Mouse (Mus musculus): ENCODE results near the gene Ptms. TPM values are rescaled to one million over a fixed set of nuclear protein-coding genes. Genes with fewer than 3 reads are reported as not detected.

The Ptms gene
- polyA plus RNA-seq, 1 experiment from 2014 or later, result 203 TPM

GRCm38 (mm10) chr6:124933127-124933526 is 13.2 kb upstream of the Ptms start:
- Histone ChIP-seq H3K4me1 (ENCODE audit: control insufficient read depth, insufficient read depth, low read length) (peaks cover 15% of the 10 kb centered on the region), H3K4me2 (ENCODE audit: low read depth, low read length) (no peak overlapping the region), H3K27me3 (ENCODE audit: control insufficient read depth, insufficient read depth, low read length) (no peaks in the 10 kb centered on the region), H3K4me3 (ENCODE audit: low read length) (no peak overlapping the region), H3K9me3 (replicated peaks; ENCODE audit: control insufficient read depth, low read length) (no peaks in the 10 kb centered on the region), H3K27ac (ENCODE audit: low read length) (no peak overlapping the region), H3K9ac (ENCODE audit: low read length) (no peak overlapping the region), H3K36me3 (ENCODE audit: control insufficient read depth, insufficient read depth) (peaks cover 38% of the 10 kb centered on the region)
- 86% methylated on average over 3 of the region's 3 CpGs for WGBS
- ATAC-seq (replicated peaks; ENCODE audit: extremely low read depth, insufficient read depth, low FRiP score), result no peak

GRCm38 (mm10) chr6:124932314-124932695 is 12.4 kb upstream of the Ptms start:
- peak overlapping the region; percentile 98 for H3K27ac ChIP-seq (ENCODE audit: low read length)
- H3K9me3 ChIP-seq (replicated peaks; ENCODE audit: control insufficient read depth, low read length), result no peaks in the 10 kb centered on the region
- peaks cover 32% of the 10 kb centered on the region for H3K36me3 ChIP-seq (ENCODE audit: control insufficient read depth, insufficient read depth)
- H3K4me3 ChIP-seq (ENCODE audit: low read length), result peak overlapping the region; percentile 98
- peaks cover 15% of the 10 kb centered on the region for H3K4me1 ChIP-seq (ENCODE audit: control insufficient read depth, insufficient read depth, low read length)
- 47% methylated on average over 12 of the region's 12 CpGs for WGBS
- H3K27me3 ChIP-seq (ENCODE audit: control insufficient read depth, insufficient read depth, low read length), result no peaks in the 10 kb centered on the region
- H3K9ac ChIP-seq (ENCODE audit: low read length), result peak overlapping the region; percentile 99
- peak overlapping the region; percentile 87 for H3K4me2 ChIP-seq (ENCODE audit: low read depth, low read length)
- ATAC-seq (replicated peaks; ENCODE audit: extremely low read depth, insufficient read depth, low FRiP score), result no peak

GRCm38 (mm10) chr6:124931525-124932313 is 11.8 kb upstream of the Ptms start:
- peaks cover 15% of the 10 kb centered on the region for H3K4me1 ChIP-seq (ENCODE audit: control insufficient read depth, insufficient read depth, low read length)
- ATAC-seq (replicated peaks; ENCODE audit: extremely low read depth, insufficient read depth, low FRiP score), result peak; percentile 24
- H3K9ac ChIP-seq (ENCODE audit: low read length), result peak overlapping the region; percentile 99
- peak overlapping the region; percentile 87 for H3K4me2 ChIP-seq (ENCODE audit: low read depth, low read length)
- peaks cover 29% of the 10 kb centered on the region for H3K36me3 ChIP-seq (ENCODE audit: control insufficient read depth, insufficient read depth)
- H3K27ac ChIP-seq (ENCODE audit: low read length), result peak overlapping the region; percentile 98
- H3K4me3 ChIP-seq (ENCODE audit: low read length), result peak overlapping the region; percentile 98
- WGBS, result under 1% methylated on average over 46 of the region's 48 CpGs
- no peaks in the 10 kb centered on the region for H3K9me3 ChIP-seq (replicated peaks; ENCODE audit: control insufficient read depth, low read length)
- H3K27me3 ChIP-seq (ENCODE audit: control insufficient read depth, insufficient read depth, low read length), result no peaks in the 10 kb centered on the region

- Histone ChIP-seq H3K9me3 (replicated peaks; ENCODE audit: control insufficient read depth, low read length) (no peaks in the 10 kb centered on the region), H3K27me3 (ENCODE audit: control insufficient read depth, insufficient read depth, low read length) (no peaks in the 10 kb centered on the region), H3K4me2 (ENCODE audit: low read depth, low read length) (peak within 1 kb of the TSS; percentile 87), H3K4me3 (ENCODE audit: low read length) (peak within 1 kb of the TSS; percentile 98), H3K27ac (ENCODE audit: low read length) (peak within 1 kb of the TSS; percentile 98), H3K36me3 (ENCODE audit: control insufficient read depth, insufficient read depth) (peaks cover 21% of the 10 kb centered on the region), H3K9ac (ENCODE audit: low read length) (peak within 1 kb of the TSS; percentile 99), H3K4me1 (ENCODE audit: control insufficient read depth, insufficient read depth, low read length) (peaks cover 19% of the 10 kb centered on the region)
- under 1% methylated on average over 54 of the region's 64 CpGs for WGBS
- ATAC-seq (replicated peaks; ENCODE audit: extremely low read depth, insufficient read depth, low FRiP score), result peak; percentile 91
These were observed 11.0 kb upstream of the Ptms start, which contains the start of gene Mlf2 for GRCm38 (mm10) chr6:124930754-124931524. Gene Mlf2, plus strand, starts transcription at chr6:124931386.

DNA sequence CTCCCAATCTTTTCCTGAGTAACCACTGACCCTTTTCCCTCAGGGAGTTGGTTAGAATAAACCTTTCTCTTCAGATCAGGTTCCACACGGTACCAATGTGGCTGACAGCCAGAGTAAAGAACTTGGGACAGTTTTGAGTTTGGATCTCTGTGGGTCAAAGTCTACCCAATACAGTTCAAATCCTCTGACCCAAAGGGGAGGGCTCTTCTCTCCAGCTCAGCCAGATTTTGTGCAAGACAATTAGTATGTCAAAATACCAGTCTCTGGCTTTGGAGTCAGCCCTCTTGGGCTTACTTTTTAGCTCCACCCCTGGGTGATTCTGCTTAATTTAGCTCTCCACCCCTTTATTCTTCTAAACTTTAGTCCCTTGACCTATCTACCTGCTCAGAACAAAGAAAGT is 10.3 kb upstream of the Ptms start:
- Histone ChIP-seq H3K9ac (ENCODE audit: low read length) (peak overlapping the region; percentile 72), H3K27ac (ENCODE audit: low read length) (peak overlapping the region; percentile 98), H3K9me3 (replicated peaks; ENCODE audit: control insufficient read depth, low read length) (no peaks in the 10 kb centered on the region), H3K4me2 (ENCODE audit: low read depth, low read length) (peak overlapping the region; percentile 46), H3K27me3 (ENCODE audit: control insufficient read depth, insufficient read depth, low read length) (no peaks in the 10 kb centered on the region), H3K4me1 (ENCODE audit: control insufficient read depth, insufficient read depth, low read length) (peaks cover 26% of the 10 kb centered on the region), H3K4me3 (ENCODE audit: low read length) (peak overlapping the region; percentile 98), H3K36me3 (ENCODE audit: control insufficient read depth, insufficient read depth) (peaks cover 19% of the 10 kb centered on the region)
- WGBS, result 45% methylated on average over 1 of the region's 1 CpGs
- no peak for ATAC-seq (replicated peaks; ENCODE audit: extremely low read depth, insufficient read depth, low FRiP score)

DNA sequence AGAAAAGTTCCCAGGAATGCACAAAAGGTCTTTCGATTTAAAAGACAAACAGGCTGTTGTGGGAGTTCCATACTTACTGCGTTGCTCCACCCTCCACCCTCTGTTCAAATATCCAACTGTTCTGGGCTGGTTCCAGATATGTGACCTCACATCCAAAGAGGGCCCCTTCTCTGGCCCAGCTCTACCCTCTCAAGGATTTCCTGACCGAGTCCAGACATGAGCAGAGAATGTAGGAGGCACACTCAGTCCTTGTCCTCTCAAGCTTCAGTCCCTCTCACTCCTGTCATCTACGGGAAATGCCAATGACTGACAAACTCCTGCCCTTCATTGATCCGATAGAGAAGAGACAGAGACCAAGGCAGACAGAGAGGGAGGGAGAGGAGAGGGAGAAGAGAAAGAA is 6.0 kb upstream of the Ptms start:
- Histone ChIP-seq H3K9me3 (replicated peaks; ENCODE audit: control insufficient read depth, low read length) (no peaks in the 10 kb centered on the region), H3K4me2 (ENCODE audit: low read depth, low read length) (peak overlapping the region; percentile 54), H3K4me3 (ENCODE audit: low read length) (peak overlapping the region; percentile 41), H3K27me3 (ENCODE audit: control insufficient read depth, insufficient read depth, low read length) (no peaks in the 10 kb centered on the region), H3K36me3 (ENCODE audit: control insufficient read depth, insufficient read depth) (no peaks in the 10 kb centered on the region), H3K27ac (ENCODE audit: low read length) (peak overlapping the region; percentile 86), H3K9ac (ENCODE audit: low read length) (peak overlapping the region; percentile 68), H3K4me1 (ENCODE audit: control insufficient read depth, insufficient read depth, low read length) (peaks cover 30% of the 10 kb centered on the region)
- ATAC-seq (replicated peaks; ENCODE audit: extremely low read depth, insufficient read depth, low FRiP score), result peak; percentile 49
- WGBS, result 9% methylated on average over 5 of the region's 5 CpGs

- H3K4me1 ChIP-seq (ENCODE audit: control insufficient read depth, insufficient read depth, low read length), result peaks cover 35% of the 10 kb centered on the region
- WGBS, result 37% methylated on average over 12 of the region's 12 CpGs
- peak overlapping the region; percentile 54 for H3K4me2 ChIP-seq (ENCODE audit: low read depth, low read length)
- H3K27ac ChIP-seq (ENCODE audit: low read length), result peak overlapping the region; percentile 86
- no peaks in the 10 kb centered on the region for H3K27me3 ChIP-seq (ENCODE audit: control insufficient read depth, insufficient read depth, low read length)
- no peaks in the 10 kb centered on the region for H3K36me3 ChIP-seq (ENCODE audit: control insufficient read depth, insufficient read depth)
- 0 out of 2 replicates have a peak, but pooled peaks have one; percentile 2 for ATAC-seq (replicated peaks; ENCODE audit: extremely low read depth, insufficient read depth, low FRiP score)
- H3K9ac ChIP-seq (ENCODE audit: low read length), result peak overlapping the region; percentile 68
- peak overlapping the region; percentile 41 for H3K4me3 ChIP-seq (ENCODE audit: low read length)
- no peaks in the 10 kb centered on the region for H3K9me3 ChIP-seq (replicated peaks; ENCODE audit: control insufficient read depth, low read length)
These were observed 5.4 kb upstream of the Ptms start for GRCm38 (mm10) chr6:124925173-124925793.

- WGBS, result 64% methylated on average over 4 of the region's 4 CpGs
- Histone ChIP-seq H3K9me3 (replicated peaks; ENCODE audit: control insufficient read depth, low read length) (no peaks in the 10 kb centered on the region), H3K4me2 (ENCODE audit: low read depth, low read length) (no peak overlapping the region), H3K36me3 (ENCODE audit: control insufficient read depth, insufficient read depth) (no peaks in the 10 kb centered on the region), H3K27ac (ENCODE audit: low read length) (peak overlapping the region; percentile 100), H3K9ac (ENCODE audit: low read length) (no peak overlapping the region), H3K27me3 (ENCODE audit: control insufficient read depth, insufficient read depth, low read length) (no peaks in the 10 kb centered on the region), H3K4me3 (ENCODE audit: low read length) (no peak overlapping the region), H3K4me1 (ENCODE audit: control insufficient read depth, insufficient read depth, low read length) (peaks cover 45% of the 10 kb centered on the region)
- no peak for ATAC-seq (replicated peaks; ENCODE audit: extremely low read depth, insufficient read depth, low FRiP score)
These were observed 1.6 kb upstream of the Ptms start for GRCm38 (mm10) chr6:124921539-124921938.
